Mouse (Mus musculus) heart, adult 9 months (tissue): ENCODE results near the gene Tcp10c.
"Not testable (repeated sequence)": the region's sequence is repeated elsewhere in the genome, so short reads cannot be mapped to it uniquely, and the experiment has no call there.

Experiments used
- DNase-seq, 2 experiments: peaks; one replicate each; pipeline ENCODE4 v3.0.0; 2022; ENCODE audit warnings: low spot score in 2 of 2

Tcp10c gene

DNA sequence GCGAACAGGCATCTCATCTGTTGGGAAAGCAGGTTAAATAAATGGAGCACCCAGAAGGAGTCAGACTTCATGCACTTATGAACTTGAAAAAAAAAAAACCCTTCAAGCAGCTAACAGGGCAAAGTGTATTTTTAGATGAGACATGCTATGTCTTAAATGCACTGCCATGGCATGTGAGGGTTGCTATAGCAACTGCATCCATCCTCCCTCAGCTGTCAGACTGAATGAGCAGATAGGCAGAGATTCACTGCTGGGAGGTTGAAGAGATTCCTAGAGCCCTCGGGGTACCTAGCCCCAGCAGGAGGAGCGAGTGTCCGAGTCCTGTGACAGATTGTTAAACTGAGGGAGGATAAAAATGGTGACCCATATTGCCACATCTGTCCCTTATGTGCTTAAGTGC, 36.6 kb downstream of the Tcp10c start:
- not testable (repeated sequence) for DNase-seq

DNA sequence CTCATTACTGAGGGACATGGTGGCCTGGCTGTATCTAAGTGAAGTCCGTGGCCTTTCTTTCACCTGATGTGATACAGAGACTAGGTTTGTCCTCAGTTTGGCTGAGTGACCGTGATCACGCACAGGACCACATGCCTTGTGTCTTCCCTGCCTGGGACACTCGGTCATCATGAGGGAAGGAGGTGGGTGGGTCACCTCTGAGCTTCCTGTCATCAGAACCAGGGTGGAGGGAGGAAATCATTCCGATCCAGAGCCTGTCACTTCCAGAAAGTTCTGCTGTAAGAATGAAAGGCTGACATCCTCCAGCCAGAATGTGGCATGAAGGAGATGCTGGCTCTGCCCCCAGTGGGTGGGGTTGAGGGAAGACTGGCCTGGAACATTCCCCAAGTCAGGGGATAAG, 45.6 kb downstream of the Tcp10c start:
- not testable (repeated sequence) for DNase-seq

DNA sequence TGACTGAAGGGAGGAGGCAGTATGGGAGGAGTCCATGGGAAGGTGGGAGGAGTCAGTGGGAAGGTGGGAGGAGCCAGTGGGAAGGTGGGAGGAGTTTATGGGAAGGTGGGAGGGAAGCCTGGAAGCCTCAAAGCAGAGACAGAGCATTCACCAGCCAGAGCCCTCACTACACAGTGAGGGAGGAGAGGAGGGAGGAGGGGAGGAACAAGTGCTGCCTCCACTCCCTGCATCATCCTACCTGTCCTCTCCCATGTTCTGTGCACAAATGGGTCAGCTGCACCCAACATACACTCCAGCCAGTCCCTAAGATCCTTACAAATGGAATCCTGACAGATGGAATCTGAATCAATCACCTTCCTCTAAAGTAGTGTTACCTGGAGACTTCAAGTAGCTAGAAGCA, 47.7 kb downstream of the Tcp10c start:
- DNase-seq = not testable (repeated sequence)

DNA sequence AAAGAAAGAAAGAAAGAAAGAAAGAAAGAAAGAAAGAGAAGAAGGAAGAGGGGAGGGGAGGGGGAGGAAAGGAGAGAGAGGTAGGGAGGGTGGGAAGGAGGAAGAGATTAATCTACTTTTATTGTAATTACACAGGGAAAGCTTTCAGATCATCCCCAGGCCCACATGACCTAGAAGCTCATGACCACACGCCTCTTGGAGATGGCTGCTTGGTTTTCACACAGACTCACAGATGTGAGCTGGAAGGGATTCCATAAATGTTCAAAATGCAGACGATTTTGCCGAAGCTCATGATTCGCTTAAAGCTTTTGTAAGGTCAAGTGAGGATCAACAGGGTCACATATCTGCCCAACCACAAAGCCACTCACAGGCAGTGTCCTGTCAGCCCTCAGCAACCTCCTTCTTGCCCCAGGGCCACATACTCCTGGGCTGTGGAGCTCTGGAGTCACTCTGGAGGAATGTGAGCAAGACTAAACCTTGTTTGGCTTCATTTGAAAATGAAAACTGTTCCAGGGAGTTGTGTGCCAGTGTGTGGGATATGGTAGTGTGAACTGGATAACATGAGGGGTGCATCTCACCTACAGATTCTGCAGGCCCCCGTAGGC, 49.3 kb downstream of the Tcp10c start:
- DNase-seq = not testable (repeated sequence)

DNA sequence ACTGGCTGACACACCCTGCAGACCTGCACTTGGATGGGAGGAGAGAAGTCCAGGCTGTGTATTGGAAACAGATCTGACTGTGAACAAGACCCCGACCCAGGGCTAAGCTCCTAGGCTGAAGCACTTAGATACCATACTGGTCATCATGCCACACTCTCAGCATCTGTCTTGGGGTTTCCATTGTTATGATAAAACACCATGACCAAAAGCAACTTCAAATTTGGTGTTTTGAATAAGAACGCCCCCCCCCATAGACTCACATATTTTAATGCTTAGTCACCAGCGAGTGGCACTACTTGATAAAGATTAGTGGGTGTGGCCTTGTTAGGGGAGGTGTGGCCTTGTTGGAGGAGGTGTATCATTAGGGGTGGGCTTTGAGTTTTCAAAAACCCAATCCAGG, 51.7 kb downstream of the Tcp10c start:
- DNase-seq = not testable (repeated sequence)

DNA sequence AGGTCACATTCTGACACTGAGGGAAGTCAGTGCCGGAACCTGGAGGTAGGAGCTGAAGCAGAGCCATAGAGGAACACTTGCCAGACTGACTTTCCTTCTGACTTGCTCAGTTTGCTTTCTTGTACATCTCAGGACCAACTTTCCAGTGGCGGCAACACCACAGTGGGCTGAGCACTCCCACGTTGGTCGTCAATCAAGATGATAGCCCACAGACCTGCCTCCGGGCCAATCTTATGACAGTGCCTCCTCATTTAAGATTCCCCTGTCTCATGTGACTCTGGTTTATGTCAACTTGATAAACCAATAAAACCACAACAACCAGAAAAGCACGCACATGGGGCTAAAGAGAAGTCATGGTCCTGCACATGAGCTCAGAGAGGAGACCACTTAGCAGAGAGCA, 52.3 kb downstream of the Tcp10c start:
- DNase-seq = not testable (repeated sequence)

DNA sequence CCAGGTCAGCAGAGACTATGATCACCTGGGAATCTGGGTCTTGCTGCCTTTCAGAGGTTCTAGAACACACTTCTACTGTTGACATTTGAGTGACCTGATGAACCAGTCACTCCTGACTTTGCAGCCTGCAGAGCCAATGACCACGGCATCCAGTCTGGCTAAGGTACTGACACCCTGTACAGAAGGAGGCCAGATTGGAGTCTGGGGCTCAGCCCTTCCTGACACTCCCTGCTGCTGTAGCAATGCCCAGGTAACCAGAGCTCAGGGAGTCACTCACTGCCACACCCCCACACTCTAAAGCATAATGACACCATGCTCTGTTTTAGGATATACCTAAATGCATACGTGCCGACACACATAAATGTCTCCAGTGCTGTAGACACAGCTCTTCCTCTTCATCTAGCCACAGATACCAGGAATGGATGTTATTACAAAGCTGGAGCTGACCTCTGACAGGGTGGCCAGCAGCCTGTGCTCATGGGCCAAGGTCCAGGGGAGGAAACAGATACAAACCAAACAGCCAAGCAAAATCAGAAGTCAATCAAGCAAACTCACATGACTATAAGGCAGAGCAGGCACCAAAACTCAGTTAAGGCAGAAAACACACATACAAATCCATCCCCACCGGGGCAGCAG, 53.4 kb downstream of the Tcp10c start:
- not testable (repeated sequence) for DNase-seq

DNA sequence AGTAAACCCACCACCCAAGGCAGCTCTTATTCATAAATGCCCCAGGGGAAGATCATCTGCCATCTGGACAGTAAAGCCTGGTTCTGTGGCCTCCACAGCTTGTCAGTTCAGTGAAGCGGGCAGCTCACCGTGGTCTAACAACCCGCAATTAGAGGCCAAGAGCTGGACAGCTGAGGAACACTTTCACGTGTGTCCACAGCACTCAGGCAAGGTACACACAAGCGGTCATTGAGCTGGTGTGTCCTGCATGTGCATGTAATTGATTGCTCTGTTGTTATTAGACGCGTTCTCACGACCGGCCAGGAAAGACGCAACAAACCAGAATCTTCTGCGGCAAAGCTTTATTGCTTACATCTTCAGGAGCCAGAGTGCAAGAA, 53.9 kb downstream of the Tcp10c start:
- not testable (repeated sequence) for DNase-seq

DNA sequence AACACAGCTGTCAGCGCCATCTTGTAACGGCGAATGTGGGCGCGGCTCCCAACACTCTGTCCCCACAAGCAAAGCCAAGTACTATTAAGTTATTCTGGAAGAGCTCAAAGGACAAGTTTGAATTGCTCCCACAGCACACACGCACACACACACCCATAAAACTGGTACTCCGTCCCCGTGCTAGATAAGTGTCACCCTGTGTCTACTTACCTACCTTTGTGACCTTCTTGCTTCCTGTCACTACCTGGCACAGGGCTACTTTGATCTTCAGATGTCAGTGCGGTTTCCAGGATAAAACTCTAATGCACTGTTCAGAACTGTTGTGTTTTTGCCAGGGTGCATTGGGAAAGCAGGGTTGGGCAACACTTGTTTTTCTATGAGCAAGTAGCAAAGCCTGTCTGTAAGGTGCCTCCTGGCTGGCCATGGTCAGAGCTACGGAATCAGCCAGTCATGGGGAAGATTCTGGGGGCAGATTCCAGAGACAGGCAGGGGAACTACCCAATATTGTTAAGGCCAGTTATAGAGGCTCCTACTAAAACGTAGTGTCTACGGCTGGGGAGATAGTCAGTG, 66.7 kb downstream of the Tcp10c start:
- DNase-seq = not testable (repeated sequence)

DNA sequence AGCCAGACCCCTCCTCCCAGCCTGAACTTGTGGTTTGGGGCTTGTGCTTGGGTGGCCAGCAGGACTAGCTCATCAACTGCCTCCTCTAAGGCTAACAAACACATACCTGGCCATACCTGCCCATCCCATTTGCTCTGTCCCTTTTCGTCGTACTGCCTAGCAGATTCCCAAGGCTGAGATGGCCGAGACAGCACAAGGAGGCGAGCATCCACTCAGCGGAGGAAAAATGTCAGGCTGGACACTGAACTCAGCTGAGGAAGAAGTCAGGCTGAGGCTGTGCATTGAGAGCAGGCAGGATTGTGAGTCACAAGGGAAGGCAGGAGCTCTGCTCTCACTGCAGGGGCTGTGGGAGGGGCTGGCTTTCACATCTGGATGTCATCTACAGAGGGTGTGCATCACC, 68.3 kb downstream of the Tcp10c start:
- not testable (repeated sequence) for DNase-seq

DNA sequence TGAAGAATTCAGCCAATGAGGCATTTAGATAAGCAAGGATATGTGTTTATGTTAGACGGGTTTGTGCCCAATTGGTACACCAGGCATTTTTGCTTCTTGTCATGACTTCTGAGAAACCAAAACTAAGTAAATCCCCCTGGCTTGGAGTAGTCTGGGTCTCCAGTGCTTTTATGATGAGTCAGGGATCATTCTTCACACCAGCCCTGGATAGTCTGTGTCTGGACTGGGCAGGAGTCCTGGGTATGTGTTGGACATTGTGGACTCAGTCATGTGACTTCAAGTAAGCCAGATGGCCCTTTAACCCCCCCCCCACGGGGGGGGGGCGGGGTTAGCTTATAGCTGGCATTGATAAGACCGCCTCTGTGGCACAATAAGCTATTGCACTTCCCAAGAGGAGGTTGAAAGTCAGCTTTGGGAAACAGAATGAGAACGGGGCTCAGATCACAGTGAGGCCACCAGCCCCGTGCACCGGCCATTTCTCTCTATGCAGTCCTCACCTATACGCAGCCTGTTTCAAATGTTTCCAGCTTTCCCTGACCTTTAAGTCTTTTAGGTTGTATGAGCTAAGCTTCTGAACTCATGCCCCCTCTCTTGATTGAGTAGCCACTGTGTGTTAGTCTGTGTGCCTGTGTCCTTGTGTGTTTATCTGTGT, 69.1 kb downstream of the Tcp10c start:
- DNase-seq = not testable (repeated sequence)

DNA sequence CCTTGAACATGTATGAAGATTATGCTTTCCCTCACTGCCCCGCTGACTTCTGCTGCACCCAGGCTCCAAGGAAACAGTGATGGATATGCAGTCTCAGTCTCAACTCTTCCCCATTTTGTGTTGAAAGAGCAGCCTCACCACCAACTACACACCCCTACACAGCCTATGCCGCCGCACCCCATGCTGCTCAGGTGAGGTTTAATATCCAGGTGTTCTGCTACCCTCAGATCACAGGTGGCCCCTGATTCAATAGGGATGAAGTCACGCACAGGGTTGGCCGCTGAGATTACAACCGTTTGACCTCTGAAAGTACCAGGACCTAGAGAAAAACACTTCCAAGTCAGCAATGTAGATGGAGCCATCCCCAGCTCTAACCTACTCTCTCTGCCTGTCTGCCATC, 69.9 kb downstream of the Tcp10c start:
- DNase-seq = not testable (repeated sequence)

DNA sequence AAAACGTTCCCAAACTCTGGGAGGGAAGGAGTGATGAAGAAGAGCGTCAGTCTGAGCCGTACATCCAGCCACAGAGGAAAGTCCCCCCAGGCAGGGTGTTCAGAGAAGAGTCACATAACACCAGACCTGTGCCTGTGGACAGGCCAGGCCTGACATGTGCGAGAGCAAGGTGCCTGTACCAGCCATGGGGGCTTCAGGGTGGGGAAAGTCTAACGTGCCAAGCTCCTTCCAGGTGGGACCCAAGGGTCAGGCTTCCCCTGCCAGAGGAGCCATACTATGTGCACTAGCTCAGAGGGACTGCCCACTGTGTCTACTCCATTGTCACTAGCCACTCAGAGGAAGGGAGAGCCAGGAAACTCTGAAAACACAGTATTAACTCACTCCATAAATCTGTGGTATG, 71.3 kb downstream of the Tcp10c start:
- not testable (repeated sequence) for DNase-seq

DNA sequence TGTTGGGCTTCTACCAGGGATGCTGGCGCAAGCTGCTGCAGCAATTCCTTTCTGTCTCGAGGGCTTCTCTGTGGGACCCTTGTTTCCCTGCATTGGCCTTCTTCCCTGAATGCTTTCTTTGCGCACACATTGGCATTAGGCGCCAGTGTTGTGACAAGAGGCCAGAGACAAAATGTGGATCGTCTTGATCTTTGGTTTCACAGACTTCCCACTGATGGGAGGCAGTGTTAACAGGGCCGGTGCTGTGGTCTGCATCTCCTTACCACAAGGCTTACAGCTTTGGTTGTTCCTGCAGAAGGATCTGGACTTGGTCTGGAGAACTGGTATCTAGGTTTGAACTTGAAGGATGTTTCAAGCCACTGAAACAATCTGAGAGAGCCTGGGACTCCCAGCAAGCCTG, 72.1 kb downstream of the Tcp10c start:
- not testable (repeated sequence) for DNase-seq
